Mouse (Mus musculus): ENCODE measurements around the gene Rcc1l. TPM values are rescaled to one million over a fixed set of nuclear protein-coding genes. Genes with fewer than 3 reads are reported as not detected.
A peak's percentile ranks its signal among the peaks of the same experiment; 100 is the strongest.

Gene Rcc1l
- polyA plus RNA-seq, 1 experiment = 18.0 TPM

- Histone ChIP-seq H3K27me3 (ENCODE audit: control insufficient read depth, insufficient read depth, low read length) (no peaks in the 10 kb centered on the region), H3K4me3 (ENCODE audit: control insufficient read depth, insufficient read depth, low read length) (no peak overlapping the region), H3K27ac (ENCODE audit: control insufficient read depth, insufficient read depth, low read length) (no peak overlapping the region), H3K36me3 (ENCODE audit: control insufficient read depth, insufficient read depth, low read length) (no peaks in the 10 kb centered on the region), H3K4me1 (replicated peaks; ENCODE audit: control insufficient read depth, insufficient read depth, low read length) (peaks cover 19% of the 10 kb centered on the region)
- WGBS = 85% methylated on average over 11 of the region's 11 CpGs
- no peak for DNase-seq
- TF ChIP-seq CTCF (IDR thresholded peaks at IDR 0.05; ENCODE audit: borderline replicate concordance, control insufficient read depth, extremely low read depth, insufficient read depth, low read length, poor library complexity) = no peak
- no peak for TF ChIP-seq POLR2A (IDR thresholded peaks at IDR 0.05; ENCODE audit: control insufficient read depth, extremely low read depth, insufficient read depth, low read length, poor library complexity)
Observed at GRCm38 (mm10) chr5:134209931-134210554, 33.5 kb upstream of the Rcc1l start.

- no peak for DNase-seq
- Histone ChIP-seq H3K27ac (ENCODE audit: control insufficient read depth, insufficient read depth, low read length) (no peak overlapping the region), H3K36me3 (ENCODE audit: control insufficient read depth, insufficient read depth, low read length) (no peaks in the 10 kb centered on the region), H3K27me3 (ENCODE audit: control insufficient read depth, insufficient read depth, low read length) (no peaks in the 10 kb centered on the region), H3K4me1 (replicated peaks; ENCODE audit: control insufficient read depth, insufficient read depth, low read length) (peaks cover 5% of the 10 kb centered on the region; the same call in 1 of the 2 replicates), H3K4me3 (ENCODE audit: control insufficient read depth, insufficient read depth, low read length) (no peak overlapping the region)
- no peak for TF ChIP-seq POLR2A (IDR thresholded peaks at IDR 0.05; ENCODE audit: control insufficient read depth, extremely low read depth, insufficient read depth, low read length, poor library complexity)
- no peak for TF ChIP-seq CTCF (IDR thresholded peaks at IDR 0.05; ENCODE audit: borderline replicate concordance, control insufficient read depth, extremely low read depth, insufficient read depth, low read length, poor library complexity)
- WGBS = 8% methylated on average over 10 of the region's 10 CpGs
Observed at GRCm38 (mm10) chr5:134206721-134207120, 30.1 kb upstream of the Rcc1l start.

GRCm38 (mm10) chr5:134193664-134194063, 17.1 kb upstream of the Rcc1l start:
- Histone ChIP-seq H3K36me3 (ENCODE audit: control insufficient read depth, insufficient read depth, low read length) (no peaks in the 10 kb centered on the region), H3K4me1 (replicated peaks; ENCODE audit: control insufficient read depth, insufficient read depth, low read length) (no peaks in the 10 kb centered on the region; the same call in 1 of the 2 replicates), H3K4me3 (ENCODE audit: control insufficient read depth, insufficient read depth, low read length) (no peak overlapping the region), H3K27ac (ENCODE audit: control insufficient read depth, insufficient read depth, low read length) (no peak overlapping the region), H3K27me3 (ENCODE audit: control insufficient read depth, insufficient read depth, low read length) (no peaks in the 10 kb centered on the region)
- TF ChIP-seq CTCF (IDR thresholded peaks at IDR 0.05; ENCODE audit: borderline replicate concordance, control insufficient read depth, extremely low read depth, insufficient read depth, low read length, poor library complexity) (no peak), POLR2A (IDR thresholded peaks at IDR 0.05; ENCODE audit: control insufficient read depth, extremely low read depth, insufficient read depth, low read length, poor library complexity) (no peak)
- DNase-seq = no peak
- WGBS = 88% methylated on average over 8 of the region's 8 CpGs

DNA sequence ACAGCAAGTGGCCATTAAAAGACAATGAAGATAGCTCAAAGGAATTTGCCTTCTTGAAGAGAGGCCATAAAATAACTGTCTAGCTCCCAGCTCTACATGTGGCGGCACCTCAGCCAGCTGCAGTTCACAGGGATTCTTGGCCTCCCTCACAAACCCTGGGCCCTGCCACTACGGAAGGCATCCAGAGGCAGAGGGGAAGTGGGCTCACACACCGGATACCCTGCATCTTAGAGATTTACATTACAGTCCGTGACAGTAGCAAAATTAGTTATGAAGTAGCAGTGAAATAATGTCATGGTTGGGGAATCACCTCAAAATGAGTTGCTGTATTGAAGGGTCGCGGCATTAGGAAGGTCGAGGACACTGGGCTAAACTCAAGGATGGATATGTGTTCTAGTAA, 12.0 kb upstream of the Rcc1l start:
- Histone ChIP-seq H3K27ac (ENCODE audit: control insufficient read depth, insufficient read depth, low read length) (peak overlapping the region; percentile 51; the same call in 1 of the 2 replicates), H3K4me3 (ENCODE audit: control insufficient read depth, insufficient read depth, low read length) (no peak overlapping the region), H3K36me3 (ENCODE audit: control insufficient read depth, insufficient read depth, low read length) (no peaks in the 10 kb centered on the region), H3K27me3 (ENCODE audit: control insufficient read depth, insufficient read depth, low read length) (no peaks in the 10 kb centered on the region), H3K4me1 (replicated peaks; ENCODE audit: control insufficient read depth, insufficient read depth, low read length) (peaks cover 13% of the 10 kb centered on the region)
- no peak for DNase-seq
- WGBS = 12% methylated on average over 7 of the region's 7 CpGs
- no peak for TF ChIP-seq POLR2A (IDR thresholded peaks at IDR 0.05; ENCODE audit: control insufficient read depth, extremely low read depth, insufficient read depth, low read length, poor library complexity)
- no peak for TF ChIP-seq CTCF (IDR thresholded peaks at IDR 0.05; ENCODE audit: borderline replicate concordance, control insufficient read depth, extremely low read depth, insufficient read depth, low read length, poor library complexity)

- WGBS = 89% methylated on average over 4 of the region's 4 CpGs
- Histone ChIP-seq H3K27me3 (ENCODE audit: control insufficient read depth, insufficient read depth, low read length) (no peaks in the 10 kb centered on the region), H3K4me1 (replicated peaks; ENCODE audit: control insufficient read depth, insufficient read depth, low read length) (peaks cover 22% of the 10 kb centered on the region), H3K36me3 (ENCODE audit: control insufficient read depth, insufficient read depth, low read length) (no peaks in the 10 kb centered on the region), H3K4me3 (ENCODE audit: control insufficient read depth, insufficient read depth, low read length) (no peak overlapping the region), H3K27ac (ENCODE audit: control insufficient read depth, insufficient read depth, low read length) (no peak overlapping the region)
- peak; percentile 73 for DNase-seq
- peak; percentile 76; the same call in 1 of the 2 replicates for TF ChIP-seq CTCF (IDR thresholded peaks at IDR 0.05; ENCODE audit: borderline replicate concordance, control insufficient read depth, extremely low read depth, insufficient read depth, low read length, poor library complexity)
- no peak for TF ChIP-seq POLR2A (IDR thresholded peaks at IDR 0.05; ENCODE audit: control insufficient read depth, extremely low read depth, insufficient read depth, low read length, poor library complexity)
Observed at GRCm38 (mm10) chr5:134186961-134187731, 10.6 kb upstream of the Rcc1l start.

- no peak for DNase-seq
- H3K4me1 ChIP-seq (replicated peaks; ENCODE audit: control insufficient read depth, insufficient read depth, low read length) = peaks cover 23% of the 10 kb centered on the region
- no peak overlapping the region for H3K27ac ChIP-seq (ENCODE audit: control insufficient read depth, insufficient read depth, low read length)
- H3K4me3 ChIP-seq (ENCODE audit: control insufficient read depth, insufficient read depth, low read length) = no peak overlapping the region
- no peaks in the 10 kb centered on the region for H3K36me3 ChIP-seq (ENCODE audit: control insufficient read depth, insufficient read depth, low read length)
- TF ChIP-seq CTCF (IDR thresholded peaks at IDR 0.05; ENCODE audit: borderline replicate concordance, control insufficient read depth, extremely low read depth, insufficient read depth, low read length, poor library complexity) (no peak), POLR2A (IDR thresholded peaks at IDR 0.05; ENCODE audit: control insufficient read depth, extremely low read depth, insufficient read depth, low read length, poor library complexity) (no peak)
- no peaks in the 10 kb centered on the region for H3K27me3 ChIP-seq (ENCODE audit: control insufficient read depth, insufficient read depth, low read length)
- WGBS = 50% methylated on average over 3 of the region's 3 CpGs
Observed at GRCm38 (mm10) chr5:134186059-134186458, 9.5 kb upstream of the Rcc1l start.

Measured in thymus, adult 2 months (tissue).